Mouse (Mus musculus): ENCODE data around the gene Cdk14. TPM values are rescaled to one million over a fixed set of nuclear protein-coding genes. Genes with fewer than 3 reads are reported as not detected.

Cdk14 gene
- polyA plus RNA-seq, 1 experiment from 2014 or later = 6.9 TPM

DNA sequence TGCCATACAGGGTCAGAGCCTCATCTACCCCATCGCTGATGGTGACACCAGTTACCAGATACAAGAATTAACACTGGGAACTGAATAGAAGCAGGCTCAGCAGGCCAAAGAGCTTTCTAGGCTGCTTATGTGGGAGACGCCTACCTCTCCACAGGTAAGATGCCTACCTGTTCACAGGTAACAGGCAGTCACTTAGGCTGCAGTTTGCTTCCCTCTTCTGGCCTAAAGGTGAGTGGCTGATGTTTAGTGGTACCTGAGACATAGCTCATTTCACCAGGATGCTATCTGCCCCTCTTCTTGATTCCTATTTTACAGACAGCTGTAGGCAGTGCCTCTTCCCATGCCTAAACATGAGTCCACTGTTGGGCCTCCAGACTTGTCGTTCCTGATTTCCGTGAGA, 595.0 kb downstream of the Cdk14 start:
- no peak for DNase-seq (ENCODE audit: low spot score)
- Histone ChIP-seq H3K4me3 (ENCODE audit: low read depth, low read length) (no peak overlapping the region), H3K36me3 (ENCODE audit: control insufficient read depth, insufficient read depth, low read length) (no peaks in the 10 kb centered on the region), H3K9me3 (ENCODE audit: control insufficient read depth, low read length) (no peaks in the 10 kb centered on the region), H3K4me2 (no peak overlapping the region), H3K9ac (ENCODE audit: low read depth, low read length) (no peak overlapping the region), H3K27ac (ENCODE audit: low read depth, low read length) (no peak overlapping the region), H3K27me3 (replicated peaks; ENCODE audit: control insufficient read depth, insufficient read depth, low read length) (no peaks in the 10 kb centered on the region), H3K4me1 (replicated peaks; ENCODE audit: control insufficient read depth, insufficient read depth, low read length) (no peaks in the 10 kb centered on the region)
- ATAC-seq (replicated peaks; ENCODE audit: low FRiP score) = no peak
- 85% methylated on average over 4 of the region's 4 CpGs for WGBS

DNA sequence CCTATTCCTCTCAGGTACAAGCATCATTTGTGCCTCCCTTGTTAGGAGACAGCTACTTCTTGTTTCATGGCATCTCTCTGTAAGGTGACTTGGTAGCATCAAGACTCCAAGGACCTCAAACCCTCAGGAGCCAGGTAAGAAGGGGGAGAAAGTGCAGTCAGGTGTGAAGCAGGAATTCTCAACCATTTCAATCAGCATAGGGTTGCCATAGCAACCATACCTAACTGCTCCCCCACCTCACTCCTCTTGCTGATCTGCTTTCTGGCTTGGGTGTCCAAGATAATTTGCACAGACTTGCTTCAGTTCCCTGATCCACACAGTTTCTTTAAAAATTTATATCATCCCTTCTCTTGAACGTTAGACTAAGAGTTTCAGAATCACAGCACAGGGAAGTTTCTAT, 595.9 kb downstream of the Cdk14 start:
- H3K9me3 ChIP-seq (ENCODE audit: control insufficient read depth, low read length) = no peaks in the 10 kb centered on the region
- WGBS = 84% methylated on average over 1 of the region's 1 CpGs
- no peak overlapping the region for H3K4me3 ChIP-seq (ENCODE audit: low read depth, low read length)
- ATAC-seq (replicated peaks; ENCODE audit: low FRiP score) (no peak), DNase-seq (ENCODE audit: low spot score) (no peak)
- no peaks in the 10 kb centered on the region for H3K4me1 ChIP-seq (replicated peaks; ENCODE audit: control insufficient read depth, insufficient read depth, low read length)
- H3K27me3 ChIP-seq (replicated peaks; ENCODE audit: control insufficient read depth, insufficient read depth, low read length) = no peaks in the 10 kb centered on the region
- H3K4me2 ChIP-seq = no peak overlapping the region
- no peaks in the 10 kb centered on the region for H3K36me3 ChIP-seq (ENCODE audit: control insufficient read depth, insufficient read depth, low read length)
- H3K9ac ChIP-seq (ENCODE audit: low read depth, low read length) = no peak overlapping the region
- no peak overlapping the region for H3K27ac ChIP-seq (ENCODE audit: low read depth, low read length)

DNA sequence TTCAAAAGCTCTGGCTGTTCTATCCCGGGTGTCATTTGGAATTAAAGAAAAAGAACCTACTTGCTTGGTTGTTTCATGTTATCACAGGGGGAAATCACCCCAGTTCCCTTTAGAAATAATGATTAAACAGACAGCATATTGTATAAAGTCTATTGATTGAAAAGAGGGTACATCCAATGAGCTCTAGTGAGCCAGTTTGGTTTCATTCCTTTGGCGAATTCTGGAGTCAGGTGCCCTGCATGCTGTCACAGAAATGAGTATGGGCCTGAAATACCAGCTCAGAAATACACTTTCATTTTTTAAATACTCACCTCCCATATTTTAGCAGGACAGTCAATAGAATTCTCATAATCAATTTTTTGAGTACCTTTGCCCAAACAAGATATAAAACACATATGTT, 598.1 kb downstream of the Cdk14 start:
- Histone ChIP-seq H3K4me2 (no peak overlapping the region), H3K9ac (ENCODE audit: low read depth, low read length) (no peak overlapping the region), H3K36me3 (ENCODE audit: control insufficient read depth, insufficient read depth, low read length) (no peaks in the 10 kb centered on the region), H3K27ac (ENCODE audit: low read depth, low read length) (no peak overlapping the region), H3K4me1 (replicated peaks; ENCODE audit: control insufficient read depth, insufficient read depth, low read length) (no peaks in the 10 kb centered on the region), H3K4me3 (ENCODE audit: low read depth, low read length) (no peak overlapping the region), H3K27me3 (replicated peaks; ENCODE audit: control insufficient read depth, insufficient read depth, low read length) (no peaks in the 10 kb centered on the region), H3K9me3 (ENCODE audit: control insufficient read depth, low read length) (no peaks in the 10 kb centered on the region)
- DNase-seq (ENCODE audit: low spot score) = no peak
- ATAC-seq (replicated peaks; ENCODE audit: low FRiP score) = no peak
- WGBS = 72% methylated on average over 2 of the region's 2 CpGs

DNA sequence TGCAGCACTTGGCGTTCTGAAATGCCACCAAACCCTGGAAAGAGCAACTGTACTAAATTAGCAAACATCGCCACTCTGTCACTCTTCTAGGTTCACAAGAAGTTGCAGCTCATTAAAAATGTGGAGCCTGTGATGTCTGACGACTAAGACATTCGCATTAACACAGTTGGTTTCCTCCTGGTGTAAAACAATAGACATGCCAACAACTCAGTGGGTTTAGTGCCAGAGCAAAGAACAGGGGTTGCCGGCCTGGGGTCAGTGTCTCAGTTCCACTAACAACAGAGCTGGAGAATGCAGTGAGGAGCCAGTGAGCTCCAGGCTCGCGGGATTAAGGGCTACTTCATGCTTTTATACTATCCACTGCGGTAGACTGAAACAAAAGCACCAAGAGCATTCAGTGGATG, 598.7 kb downstream of the Cdk14 start:
- Histone ChIP-seq H3K4me2 (no peak overlapping the region), H3K9me3 (ENCODE audit: control insufficient read depth, low read length) (no peaks in the 10 kb centered on the region), H3K27me3 (replicated peaks; ENCODE audit: control insufficient read depth, insufficient read depth, low read length) (no peaks in the 10 kb centered on the region), H3K4me1 (replicated peaks; ENCODE audit: control insufficient read depth, insufficient read depth, low read length) (no peaks in the 10 kb centered on the region), H3K9ac (ENCODE audit: low read depth, low read length) (no peak overlapping the region), H3K27ac (ENCODE audit: low read depth, low read length) (no peak overlapping the region), H3K36me3 (ENCODE audit: control insufficient read depth, insufficient read depth, low read length) (no peaks in the 10 kb centered on the region), H3K4me3 (ENCODE audit: low read depth, low read length) (no peak overlapping the region)
- DNase-seq (ENCODE audit: low spot score) (no peak), ATAC-seq (replicated peaks; ENCODE audit: low FRiP score) (no peak)
- WGBS = 45% methylated on average over 8 of the region's 8 CpGs

DNA sequence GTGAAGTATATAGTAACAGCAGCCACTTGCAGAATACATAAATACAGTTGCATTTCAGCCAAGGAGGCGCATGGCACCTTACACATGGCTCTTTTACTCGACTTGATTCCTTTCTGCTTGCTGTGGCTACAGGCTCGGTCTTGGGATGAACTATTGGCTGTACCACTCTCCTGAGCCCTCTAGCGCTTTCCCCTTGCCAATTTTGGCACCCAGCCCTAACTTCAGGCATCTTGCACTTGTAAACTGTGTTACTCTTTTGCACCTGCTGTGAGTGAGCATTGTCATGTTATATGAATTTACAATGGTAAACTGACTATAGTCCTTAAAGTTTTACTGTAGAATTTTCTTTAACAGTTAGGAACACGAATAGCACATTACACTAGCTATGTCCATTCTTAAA, 603.1 kb downstream of the Cdk14 start:
- ATAC-seq (replicated peaks; ENCODE audit: low FRiP score) = no peak
- Histone ChIP-seq H3K4me1 (replicated peaks; ENCODE audit: control insufficient read depth, insufficient read depth, low read length) (no peaks in the 10 kb centered on the region), H3K4me3 (ENCODE audit: low read depth, low read length) (no peak overlapping the region), H3K4me2 (no peak overlapping the region), H3K27me3 (replicated peaks; ENCODE audit: control insufficient read depth, insufficient read depth, low read length) (no peaks in the 10 kb centered on the region), H3K9me3 (ENCODE audit: control insufficient read depth, low read length) (no peaks in the 10 kb centered on the region), H3K27ac (ENCODE audit: low read depth, low read length) (no peak overlapping the region), H3K36me3 (ENCODE audit: control insufficient read depth, insufficient read depth, low read length) (no peaks in the 10 kb centered on the region), H3K9ac (ENCODE audit: low read depth, low read length) (no peak overlapping the region)
- DNase-seq (ENCODE audit: low spot score) = no peak
- 82% methylated on average over 5 of the region's 5 CpGs for WGBS

DNA sequence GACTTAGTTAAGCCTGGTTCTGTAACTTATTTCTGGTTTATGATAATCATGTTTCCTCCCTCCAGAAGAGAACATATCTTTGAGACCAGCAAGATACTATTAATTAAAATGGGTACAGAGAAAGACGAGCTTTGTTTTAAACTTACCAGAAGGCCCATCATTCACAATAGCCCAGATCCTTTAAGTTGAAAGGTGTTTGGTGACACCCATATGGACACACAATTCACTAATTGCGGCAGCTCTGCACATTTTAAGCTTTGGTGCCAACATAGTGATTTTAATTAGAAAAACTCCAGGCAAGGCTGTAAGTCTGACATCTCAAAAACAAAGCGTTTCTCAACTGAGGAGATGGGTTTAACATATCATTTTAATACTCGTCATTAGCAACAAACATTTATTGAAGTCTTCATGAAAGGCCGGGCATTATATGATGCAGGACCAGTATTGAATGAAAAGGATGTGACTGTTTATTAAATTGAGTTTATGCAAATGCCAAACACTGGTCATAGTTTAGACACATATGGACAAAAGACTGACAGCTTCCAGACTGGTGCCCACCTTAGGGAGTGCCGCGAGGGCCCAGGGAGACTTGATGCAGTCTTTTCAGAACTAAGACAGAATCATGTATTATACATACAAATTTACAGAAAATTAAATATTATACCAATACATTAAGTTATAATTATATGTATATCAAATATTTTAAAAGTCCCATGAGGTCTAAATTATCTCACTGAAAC, 605.5 kb downstream of the Cdk14 start:
- DNase-seq (ENCODE audit: low spot score) = no peak
- WGBS = 83% methylated on average over 7 of the region's 7 CpGs
- no peak overlapping the region for H3K27ac ChIP-seq (ENCODE audit: low read depth, low read length)
- no peaks in the 10 kb centered on the region for H3K36me3 ChIP-seq (ENCODE audit: control insufficient read depth, insufficient read depth, low read length)
- no peak for ATAC-seq (replicated peaks; ENCODE audit: low FRiP score)
- no peaks in the 10 kb centered on the region for H3K27me3 ChIP-seq (replicated peaks; ENCODE audit: control insufficient read depth, insufficient read depth, low read length)
- no peak overlapping the region for H3K4me2 ChIP-seq
- no peaks in the 10 kb centered on the region for H3K4me1 ChIP-seq (replicated peaks; ENCODE audit: control insufficient read depth, insufficient read depth, low read length)
- no peak overlapping the region for H3K9ac ChIP-seq (ENCODE audit: low read depth, low read length)
- no peak overlapping the region for H3K4me3 ChIP-seq (ENCODE audit: low read depth, low read length)
- no peaks in the 10 kb centered on the region for H3K9me3 ChIP-seq (ENCODE audit: control insufficient read depth, low read length)

DNA sequence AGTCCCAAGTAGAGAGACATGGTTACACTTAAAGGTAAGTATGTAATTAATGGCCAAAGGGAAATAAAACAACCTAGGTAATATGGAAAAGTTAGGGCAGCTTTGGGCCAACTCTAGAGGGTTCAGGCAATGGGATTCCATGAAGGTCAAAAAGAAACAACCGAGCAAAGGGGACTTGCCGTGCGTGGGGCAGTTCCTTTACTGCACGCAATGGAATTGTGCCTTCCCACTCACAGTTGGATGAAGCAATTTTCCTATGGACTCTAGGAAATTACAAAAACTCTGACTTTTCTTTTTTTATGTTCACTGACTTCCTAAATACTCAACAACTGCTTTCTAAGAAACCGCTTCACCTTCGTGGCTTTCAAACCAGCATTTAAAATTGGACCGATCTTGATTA, 606.8 kb downstream of the Cdk14 start:
- 90% methylated on average over 7 of the region's 7 CpGs for WGBS
- H3K27me3 ChIP-seq (replicated peaks; ENCODE audit: control insufficient read depth, insufficient read depth, low read length) = no peaks in the 10 kb centered on the region
- no peak overlapping the region for H3K4me3 ChIP-seq (ENCODE audit: low read depth, low read length)
- no peak overlapping the region for H3K4me2 ChIP-seq
- H3K27ac ChIP-seq (ENCODE audit: low read depth, low read length) = no peak overlapping the region
- no peak overlapping the region for H3K9ac ChIP-seq (ENCODE audit: low read depth, low read length)
- DNase-seq (ENCODE audit: low spot score) (no peak), ATAC-seq (replicated peaks; ENCODE audit: low FRiP score) (no peak)
- no peaks in the 10 kb centered on the region for H3K36me3 ChIP-seq (ENCODE audit: control insufficient read depth, insufficient read depth, low read length)
- no peaks in the 10 kb centered on the region for H3K4me1 ChIP-seq (replicated peaks; ENCODE audit: control insufficient read depth, insufficient read depth, low read length)
- no peaks in the 10 kb centered on the region for H3K9me3 ChIP-seq (ENCODE audit: control insufficient read depth, low read length)

DNA sequence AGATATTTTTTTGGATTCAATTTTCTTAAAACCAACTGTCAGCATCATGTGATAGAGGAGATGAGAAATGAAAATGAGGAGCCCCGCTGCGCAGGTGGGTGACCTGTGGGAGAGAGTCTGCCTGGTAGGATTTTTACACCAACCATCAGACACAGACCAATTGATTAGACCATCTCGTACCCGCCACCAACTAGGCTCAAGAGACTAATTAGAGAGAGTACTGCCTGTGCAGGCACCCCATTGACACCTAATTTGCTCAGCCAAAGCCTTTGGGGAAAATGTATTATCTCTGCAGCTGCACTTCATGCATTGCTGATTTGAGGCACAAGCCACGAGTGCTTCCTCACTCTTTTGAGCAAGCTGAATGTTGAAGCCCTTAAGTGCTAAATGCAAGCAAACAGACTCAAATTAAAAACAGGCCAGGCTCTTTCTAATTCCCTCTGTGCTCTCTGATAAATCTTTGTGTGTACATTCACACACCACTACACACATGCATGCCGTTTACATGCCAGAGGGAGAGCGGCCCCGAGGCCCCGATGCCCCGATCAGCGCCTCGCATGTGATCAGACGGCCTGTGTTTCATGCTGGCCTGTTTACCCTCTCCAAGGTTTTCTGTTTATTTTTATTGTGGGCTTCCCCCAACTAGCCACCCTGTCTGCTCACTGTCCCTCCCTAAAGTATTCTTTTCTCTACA, 607.9 kb downstream of the Cdk14 start:
- H3K27me3 ChIP-seq (replicated peaks; ENCODE audit: control insufficient read depth, insufficient read depth, low read length) = no peaks in the 10 kb centered on the region
- DNase-seq (ENCODE audit: low spot score) = no peak
- H3K4me2 ChIP-seq = no peak overlapping the region
- no peak overlapping the region for H3K9ac ChIP-seq (ENCODE audit: low read depth, low read length)
- H3K4me3 ChIP-seq (ENCODE audit: low read depth, low read length) = no peak overlapping the region
- H3K9me3 ChIP-seq (ENCODE audit: control insufficient read depth, low read length) = no peaks in the 10 kb centered on the region
- H3K27ac ChIP-seq (ENCODE audit: low read depth, low read length) = no peak overlapping the region
- H3K36me3 ChIP-seq (ENCODE audit: control insufficient read depth, insufficient read depth, low read length) = no peaks in the 10 kb centered on the region
- ATAC-seq (replicated peaks; ENCODE audit: low FRiP score) = no peak
- 71% methylated on average over 13 of the region's 13 CpGs for WGBS
- H3K4me1 ChIP-seq (replicated peaks; ENCODE audit: control insufficient read depth, insufficient read depth, low read length) = no peaks in the 10 kb centered on the region

DNA sequence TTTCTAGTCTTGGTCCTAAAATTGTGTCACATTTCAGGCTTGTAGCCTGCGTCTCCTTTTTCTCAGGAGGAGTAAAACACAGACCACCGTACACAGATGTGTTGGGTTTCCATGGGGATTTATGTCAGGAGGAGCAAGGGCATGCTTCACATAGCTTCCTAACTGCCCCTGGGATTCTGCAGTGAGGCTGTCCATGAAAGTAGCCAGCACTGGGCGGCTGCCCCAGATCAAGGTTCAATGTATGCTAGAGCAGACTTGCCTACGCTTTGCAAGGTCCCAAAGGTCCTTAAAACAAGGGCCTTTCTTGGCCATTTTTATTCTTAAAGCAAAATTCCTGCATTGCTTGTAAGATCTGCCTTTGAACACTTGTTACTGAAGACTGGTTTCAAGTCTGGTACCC, 614.9 kb downstream of the Cdk14 start:
- Histone ChIP-seq H3K4me2 (no peak overlapping the region), H3K27me3 (replicated peaks; ENCODE audit: control insufficient read depth, insufficient read depth, low read length) (no peaks in the 10 kb centered on the region), H3K9me3 (ENCODE audit: control insufficient read depth, low read length) (no peaks in the 10 kb centered on the region), H3K9ac (ENCODE audit: low read depth, low read length) (no peak overlapping the region), H3K4me3 (ENCODE audit: low read depth, low read length) (no peak overlapping the region), H3K4me1 (replicated peaks; ENCODE audit: control insufficient read depth, insufficient read depth, low read length) (no peaks in the 10 kb centered on the region), H3K36me3 (ENCODE audit: control insufficient read depth, insufficient read depth, low read length) (no peaks in the 10 kb centered on the region), H3K27ac (ENCODE audit: low read depth, low read length) (no peak overlapping the region)
- no peak for ATAC-seq (replicated peaks; ENCODE audit: low FRiP score)
- DNase-seq (ENCODE audit: low spot score) = no peak
- 80% methylated on average over 4 of the region's 4 CpGs for WGBS
